Mouse (Mus musculus): Measurements from ENCODE around the gene Spem1. TPM values are rescaled to one million over a fixed set of nuclear protein-coding genes. Genes with fewer than 3 reads are reported as not detected.

The Spem1 gene
- polyA plus RNA-seq (2015; fragmentation: Nextera tagmentation; extraction: Ambion mirVana), result not detected in 2 replicates

GRCm38 (mm10) chr11:69822080-69822479 lies at the start of gene Spem1:
Gene Spem1 (minus strand): TSS chr11:69822180.

DNA sequence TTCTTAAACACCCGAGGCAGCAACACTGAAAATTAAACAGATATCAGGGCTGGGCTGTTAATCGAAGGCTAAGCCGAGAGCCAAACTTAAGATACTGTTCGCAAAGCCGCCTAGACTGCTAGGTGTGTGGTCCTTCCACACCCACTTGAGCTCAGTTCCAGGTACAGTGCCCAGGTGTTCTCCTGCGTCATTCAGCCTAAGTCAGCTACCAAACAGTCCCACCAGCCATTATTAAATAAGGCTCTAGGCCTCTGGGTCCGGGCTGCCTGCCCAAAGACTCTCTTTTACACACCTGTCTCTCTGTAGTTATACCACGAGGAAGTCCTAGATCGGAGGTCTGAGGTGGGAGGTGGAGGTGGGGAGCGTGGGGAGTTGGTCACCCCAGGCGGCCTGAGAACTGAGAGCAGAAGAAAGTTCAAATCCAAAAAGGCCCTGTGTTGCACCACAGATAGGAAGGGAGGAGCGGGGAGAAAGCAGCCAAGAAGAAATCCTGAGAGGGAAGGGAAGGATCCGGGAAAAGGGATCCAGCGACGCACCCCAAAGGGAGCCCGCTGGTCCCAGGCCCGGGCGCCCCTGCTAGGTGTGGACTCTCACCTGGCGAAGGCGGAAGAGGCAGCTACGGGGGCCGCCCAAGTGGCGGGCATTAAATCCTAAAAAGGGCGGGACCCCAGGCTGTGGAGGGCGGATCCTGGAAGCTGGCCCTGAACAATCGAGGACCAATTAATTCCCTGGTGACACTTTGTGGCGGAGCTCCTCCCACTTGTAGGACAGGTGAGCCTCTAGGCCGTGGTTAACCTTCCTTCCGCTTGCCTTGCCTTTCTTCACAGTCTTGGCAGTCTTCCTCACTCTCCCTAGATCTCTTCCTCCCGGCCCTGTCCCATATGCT lies 36.4 kb upstream of the Spem1 start, which contains the start of gene Tnk1:
Tnk1 (minus strand) TSS at position 618 of the 886 bp plus-strand sequence.

DNA sequence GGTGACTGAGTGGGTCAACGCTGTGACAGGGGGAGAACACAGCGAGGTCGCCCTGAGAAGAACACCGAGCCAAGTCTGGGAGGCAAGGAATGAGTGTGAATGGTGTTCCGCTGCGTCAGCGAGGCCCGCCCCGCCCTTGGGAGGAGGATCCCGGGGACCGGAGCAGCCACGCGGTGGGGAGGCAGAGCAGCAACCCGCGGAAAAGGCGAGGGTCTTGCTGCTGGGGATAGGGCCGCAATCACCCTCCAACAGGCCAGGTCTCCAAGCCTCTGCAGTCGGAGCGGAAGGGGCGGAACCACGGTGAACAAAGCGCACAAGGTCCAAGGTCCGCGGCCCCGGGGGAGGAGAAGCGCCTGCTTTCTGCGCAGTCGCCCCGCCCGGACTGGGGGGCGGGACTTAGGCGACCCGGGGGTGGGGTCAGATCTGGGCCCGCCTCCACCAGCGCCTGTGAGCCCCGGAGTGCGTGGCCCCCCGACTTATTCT lies 24.3 kb upstream of the Spem1 start, which contains the start of gene Plscr3:
Plscr3 (plus strand) TSS at position 179 of the 483 bp plus-strand sequence.

DNA sequence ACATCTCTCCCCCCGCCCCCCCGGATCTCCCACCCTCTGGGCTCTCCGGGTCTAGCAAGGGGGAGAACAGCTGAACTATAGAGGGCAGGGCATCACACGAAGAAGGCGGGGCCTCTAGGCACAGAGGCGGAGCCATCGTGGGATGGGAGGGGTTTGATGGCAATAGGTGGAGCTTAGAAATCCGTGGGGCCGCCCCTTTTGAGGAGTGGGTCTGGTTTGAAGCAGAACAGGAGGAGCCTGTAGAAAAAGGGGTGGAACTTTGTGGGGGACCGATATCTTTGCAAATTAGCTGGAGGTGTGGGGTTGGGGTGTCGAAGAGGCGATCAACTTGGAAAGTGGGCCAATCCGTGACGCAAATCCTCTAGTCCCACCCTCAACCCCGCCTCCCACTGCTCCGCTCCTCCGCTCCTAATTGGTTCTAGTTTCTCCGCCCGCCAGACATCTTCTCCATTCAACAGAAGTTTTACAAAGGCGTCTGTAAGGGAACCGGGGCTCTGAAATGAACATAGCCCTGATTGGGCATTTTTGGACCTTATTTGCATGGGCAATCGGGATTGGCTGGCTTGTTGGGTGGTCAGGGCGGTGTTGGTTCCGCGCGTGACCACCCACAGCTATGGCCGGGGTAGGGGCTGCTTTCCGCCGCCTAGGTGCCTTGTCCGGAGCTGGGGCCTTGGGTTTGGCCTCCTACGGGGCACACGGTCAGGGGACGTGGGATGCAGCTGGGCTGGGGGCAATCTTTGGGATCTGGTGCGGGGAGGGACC lies 16.2 kb upstream of the Spem1 start, which contains the start of gene Tmem256:
Tmem256 (plus strand) TSS at position 563 of the 762 bp plus-strand sequence.

DNA sequence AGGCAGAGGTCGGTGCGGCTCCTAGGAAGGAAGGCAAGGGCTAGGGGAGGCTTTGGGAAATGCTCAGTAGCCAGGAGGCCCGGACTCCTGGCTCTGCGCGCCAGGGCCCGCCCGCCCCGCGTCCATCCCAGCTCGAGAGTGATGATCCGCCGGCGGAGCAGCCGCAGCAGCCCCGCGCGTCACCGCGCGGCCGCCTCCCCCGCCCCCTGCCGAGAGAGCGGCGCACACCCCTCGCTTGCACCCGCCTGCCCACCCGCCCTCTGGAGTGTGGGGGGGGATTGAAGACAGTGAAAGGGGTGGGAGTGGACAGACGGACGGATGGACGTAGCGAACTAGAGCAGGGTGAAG lies 15.6 kb upstream of the Spem1 start, which contains the start of gene Nlgn2:
Nlgn2 (minus strand) TSS at position 181 of the 348 bp plus-strand sequence.

GRCm38 (mm10) chr11:69818365-69818764 lies 3.6 kb downstream of the Spem1 start, which contains the start of gene Spem2:
Gene Spem2 (minus strand): TSS chr11:69818465.

GRCm38 (mm10) chr11:69815155-69815554 lies 6.8 kb downstream of the Spem1 start, which contains the start of gene Gm39566:
Gene Gm39566 (minus strand): TSS chr11:69815298.

GRCm38 (mm10) chr11:69804972-69805909 lies 16.7 kb downstream of the Spem1 start, which contains the start of gene Tmem102:
Gene Tmem102 (minus strand): TSS chr11:69805624.

DNA sequence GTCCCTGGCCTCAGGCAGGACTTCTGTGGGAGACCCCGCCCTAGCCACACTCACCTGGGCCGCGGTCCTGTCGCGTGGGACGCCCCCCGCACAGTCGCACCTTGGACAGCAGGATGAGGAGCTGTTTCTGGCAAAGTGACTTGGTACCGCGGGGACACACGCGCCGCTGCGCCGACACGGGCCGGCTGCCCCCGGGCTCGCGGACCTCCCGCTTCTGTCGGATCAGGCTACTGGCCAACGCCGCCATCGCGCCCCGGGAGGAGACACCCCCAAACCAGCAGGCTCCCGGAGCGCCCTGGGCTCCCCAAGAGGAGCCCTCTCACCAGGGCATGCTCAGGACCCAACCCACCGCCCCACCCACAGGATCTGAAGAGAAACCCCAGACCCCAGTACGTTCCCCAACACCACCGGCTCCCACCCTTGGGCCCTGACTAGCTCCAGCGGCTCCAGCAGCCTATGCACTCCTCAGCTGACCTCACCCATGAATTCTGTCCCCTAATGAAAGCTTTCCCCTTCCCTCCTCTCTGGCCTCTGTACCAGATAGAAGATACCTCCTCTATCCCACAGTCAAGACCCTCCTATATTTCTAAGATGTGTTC lies 20.5 kb downstream of the Spem1 start, which contains the start of gene Fgf11:
Fgf11 (minus strand) TSS at position 479 of the 599 bp plus-strand sequence.

DNA sequence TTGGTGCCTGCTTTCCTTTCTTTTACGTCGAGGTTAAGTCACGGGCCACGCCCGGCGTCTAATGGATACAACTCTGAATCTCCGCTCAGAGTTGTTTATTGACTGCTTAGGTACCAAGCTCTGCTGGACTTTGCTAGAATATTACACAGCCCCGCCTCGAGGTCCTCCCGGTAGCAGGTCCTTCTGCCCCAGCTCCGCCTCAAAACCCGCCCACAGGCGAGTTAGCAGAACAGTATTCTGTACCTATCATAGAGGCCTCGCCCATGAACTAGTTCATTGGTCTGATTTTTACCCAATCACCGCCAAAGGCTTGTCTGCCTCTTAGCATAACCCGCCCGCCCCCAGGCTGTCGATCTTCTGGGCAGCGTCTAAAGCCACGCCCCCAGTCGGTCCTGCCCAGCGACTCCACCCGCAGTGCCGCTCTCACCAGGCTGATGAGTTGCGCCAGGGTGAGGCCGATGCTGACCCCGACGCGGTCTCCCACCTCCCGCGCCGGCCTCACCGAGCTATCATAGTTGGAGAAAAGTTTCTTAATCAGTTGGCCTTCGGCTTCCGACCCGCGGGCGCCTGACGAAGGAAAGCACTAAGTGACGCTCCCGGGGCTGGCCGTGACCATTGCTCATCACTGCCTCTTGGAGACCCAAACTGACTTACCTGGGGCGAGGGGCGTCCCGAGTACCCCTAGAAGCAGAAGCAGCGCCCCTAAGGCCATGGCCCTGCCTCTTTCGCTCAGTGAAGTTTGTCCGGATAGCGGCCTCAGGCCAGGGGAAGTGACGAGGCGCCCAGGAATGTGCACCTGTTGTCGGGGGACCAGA lies 26.6 kb downstream of the Spem1 start, which contains the start of gene Chrnb1:
Chrnb1 (minus strand) TSS at position 776 of the 815 bp plus-strand sequence.

Other genes starting within 250 kb of the Spem1 start
- gene Wrap53, start 241.9 kb downstream of the Spem1 start, polyA plus RNA-seq (2015; fragmentation: Nextera tagmentation; extraction: Ambion mirVana), result 10.6 and 11.8 TPM in 2 replicates
- gene Trp53, start 241.8 kb downstream of the Spem1 start, polyA plus RNA-seq (2015; fragmentation: Nextera tagmentation; extraction: Ambion mirVana), result 50.4 and 67.8 TPM in 2 replicates
- 25.4 and 32.3 TPM in 2 replicates for gene Atp1b2, start 216.2 kb downstream of the Spem1 start, polyA plus RNA-seq (2015; fragmentation: Nextera tagmentation; extraction: Ambion mirVana)
- 0.14 TPM in 1 of 2 replicates, not detected in the other for gene Shbg, start 204.3 kb downstream of the Spem1 start, polyA plus RNA-seq (2015; fragmentation: Nextera tagmentation; extraction: Ambion mirVana)
- 41.0 and 44.3 TPM in 2 replicates for gene Sat2, start 200.2 kb downstream of the Spem1 start, polyA plus RNA-seq (2015; fragmentation: Nextera tagmentation; extraction: Ambion mirVana)
- 17.0 and 23.2 TPM in 2 replicates for gene Fxr2, start 189.2 kb downstream of the Spem1 start, polyA plus RNA-seq (2015; fragmentation: Nextera tagmentation; extraction: Ambion mirVana)
- not detected in 2 replicates for gene Sox15, start 166.9 kb downstream of the Spem1 start, polyA plus RNA-seq (2015; fragmentation: Nextera tagmentation; extraction: Ambion mirVana)
- gene Mpdu1, start 159.5 kb downstream of the Spem1 start, polyA plus RNA-seq (2015; fragmentation: Nextera tagmentation; extraction: Ambion mirVana), result 75.5 and 97.1 TPM in 2 replicates
- 34.5 TPM in 2 replicates for gene Cd68, start 156.0 kb downstream of the Spem1 start, polyA plus RNA-seq (2015; fragmentation: Nextera tagmentation; extraction: Ambion mirVana)
- 393 and 466 TPM in 2 replicates for gene Eif4a1, start 149.8 kb downstream of the Spem1 start, polyA plus RNA-seq (2015; fragmentation: Nextera tagmentation; extraction: Ambion mirVana)
- 46.6 and 53.5 TPM in 2 replicates for gene Senp3, start 140.1 kb downstream of the Spem1 start, polyA plus RNA-seq (2015; fragmentation: Nextera tagmentation; extraction: Ambion mirVana)
- gene Tnfsf13, start 136.4 kb downstream of the Spem1 start, polyA plus RNA-seq (2015; fragmentation: Nextera tagmentation; extraction: Ambion mirVana), result 0.80 TPM in 2 replicates
- 17.7 and 26.1 TPM in 2 replicates for gene Tnfsf12, start 126.3 kb downstream of the Spem1 start, polyA plus RNA-seq (2015; fragmentation: Nextera tagmentation; extraction: Ambion mirVana)
- gene Tnfsfm13, start 126.1 kb downstream of the Spem1 start, polyA plus RNA-seq (2015; fragmentation: Nextera tagmentation; extraction: Ambion mirVana), result 9.2 and 12.7 TPM in 2 replicates
- 18.7 and 21.8 TPM in 2 replicates for gene Polr2a, start 63.5 kb downstream of the Spem1 start, polyA plus RNA-seq (2015; fragmentation: Nextera tagmentation; extraction: Ambion mirVana)
- gene Slc35g3, start 60.2 kb downstream of the Spem1 start, polyA plus RNA-seq (2015; fragmentation: Nextera tagmentation; extraction: Ambion mirVana), result 0.22 TPM in 1 of 2 replicates, not detected in the other
- 3.7 and 4.4 TPM in 2 replicates for gene Zbtb4, start 56.3 kb downstream of the Spem1 start, polyA plus RNA-seq (2015; fragmentation: Nextera tagmentation; extraction: Ambion mirVana)
- gene Chrnb1, start 26.2 kb downstream of the Spem1 start, polyA plus RNA-seq (2015; fragmentation: Nextera tagmentation; extraction: Ambion mirVana), result 1.9 and 2.8 TPM in 2 replicates
- gene Fgf11, start 20.3 kb downstream of the Spem1 start, polyA plus RNA-seq (2015; fragmentation: Nextera tagmentation; extraction: Ambion mirVana), result 0.91 and 0.92 TPM in 2 replicates
- gene Tmem102, start 16.6 kb downstream of the Spem1 start, polyA plus RNA-seq (2015; fragmentation: Nextera tagmentation; extraction: Ambion mirVana), result 1.4 and 1.8 TPM in 2 replicates
- not detected in 2 replicates for gene Gm39566, start 6.9 kb downstream of the Spem1 start, polyA plus RNA-seq (2015; fragmentation: Nextera tagmentation; extraction: Ambion mirVana)
- not detected in 2 replicates for gene Spem2, start 3.7 kb downstream of the Spem1 start, polyA plus RNA-seq (2015; fragmentation: Nextera tagmentation; extraction: Ambion mirVana)
- 3.1 and 4.3 TPM in 2 replicates for gene Nlgn2, start 15.6 kb upstream of the Spem1 start, polyA plus RNA-seq (2015; fragmentation: Nextera tagmentation; extraction: Ambion mirVana)
- gene Tmem256, start 16.3 kb upstream of the Spem1 start, polyA plus RNA-seq (2015; fragmentation: Nextera tagmentation; extraction: Ambion mirVana), result 479 and 845 TPM in 2 replicates
- gene Plscr3, start 24.2 kb upstream of the Spem1 start, polyA plus RNA-seq (2015; fragmentation: Nextera tagmentation; extraction: Ambion mirVana), result 74.4 and 74.8 TPM in 2 replicates
- gene Tnk1, start 36.5 kb upstream of the Spem1 start, polyA plus RNA-seq (2015; fragmentation: Nextera tagmentation; extraction: Ambion mirVana), result 0.19 and 0.47 TPM in 2 replicates
- not detected in 2 replicates for gene Tmem95, start 55.8 kb upstream of the Spem1 start, polyA plus RNA-seq (2015; fragmentation: Nextera tagmentation; extraction: Ambion mirVana)
- 4.1 and 5.2 TPM in 2 replicates for gene Kctd11, start 59.2 kb upstream of the Spem1 start, polyA plus RNA-seq (2015; fragmentation: Nextera tagmentation; extraction: Ambion mirVana)
- gene Acap1, start 73.4 kb upstream of the Spem1 start, polyA plus RNA-seq (2015; fragmentation: Nextera tagmentation; extraction: Ambion mirVana), result 0.73 and 0.76 TPM in 2 replicates
- 4.3 TPM in 2 replicates for gene 2810408A11Rik, start 78.8 kb upstream of the Spem1 start, polyA plus RNA-seq (2015; fragmentation: Nextera tagmentation; extraction: Ambion mirVana)
- gene Neurl4, start 78.9 kb upstream of the Spem1 start, polyA plus RNA-seq (2015; fragmentation: Nextera tagmentation; extraction: Ambion mirVana), result 3.7 and 4.1 TPM in 2 replicates
- gene Gps2, start 91.7 kb upstream of the Spem1 start, polyA plus RNA-seq (2015; fragmentation: Nextera tagmentation; extraction: Ambion mirVana), result 48.8 and 63.0 TPM in 2 replicates
- 749 and 924 TPM in 2 replicates for gene Eif5a, start 99.8 kb upstream of the Spem1 start, polyA plus RNA-seq (2015; fragmentation: Nextera tagmentation; extraction: Ambion mirVana)
- gene Ybx2, start 113.6 kb upstream of the Spem1 start, polyA plus RNA-seq (2015; fragmentation: Nextera tagmentation; extraction: Ambion mirVana), result 0.27 and 0.40 TPM in 2 replicates
- 5.2 and 7.1 TPM in 2 replicates for gene Slc2a4, start 126.0 kb upstream of the Spem1 start, polyA plus RNA-seq (2015; fragmentation: Nextera tagmentation; extraction: Ambion mirVana)
- 4.0 and 8.7 TPM in 2 replicates for gene Cldn7, start 142.6 kb upstream of the Spem1 start, polyA plus RNA-seq (2015; fragmentation: Nextera tagmentation; extraction: Ambion mirVana)
- gene Ctdnep1, start 159.0 kb upstream of the Spem1 start, polyA plus RNA-seq (2015; fragmentation: Nextera tagmentation; extraction: Ambion mirVana), result 17.2 and 21.6 TPM in 2 replicates
- 104 and 109 TPM in 2 replicates for gene Elp5, start 160.3 kb upstream of the Spem1 start, polyA plus RNA-seq (2015; fragmentation: Nextera tagmentation; extraction: Ambion mirVana)
- gene Gabarap, start 169.0 kb upstream of the Spem1 start, polyA plus RNA-seq (2015; fragmentation: Nextera tagmentation; extraction: Ambion mirVana), result 665 and 705 TPM in 2 replicates
- gene Phf23, start 173.6 kb upstream of the Spem1 start, polyA plus RNA-seq (2015; fragmentation: Nextera tagmentation; extraction: Ambion mirVana), result 39.5 and 47.3 TPM in 2 replicates
- 14.5 and 17.4 TPM in 2 replicates for gene Dvl2, start 178.4 kb upstream of the Spem1 start, polyA plus RNA-seq (2015; fragmentation: Nextera tagmentation; extraction: Ambion mirVana)
- gene Acadvl, start 193.2 kb upstream of the Spem1 start, polyA plus RNA-seq (2015; fragmentation: Nextera tagmentation; extraction: Ambion mirVana), result 103 and 150 TPM in 2 replicates
- 5.0 and 5.4 TPM in 2 replicates for gene Dlg4, start 194.8 kb upstream of the Spem1 start, polyA plus RNA-seq (2015; fragmentation: Nextera tagmentation; extraction: Ambion mirVana)
- 10.5 and 12.1 TPM in 2 replicates for gene Asgr1, start 231.9 kb upstream of the Spem1 start, polyA plus RNA-seq (2015; fragmentation: Nextera tagmentation; extraction: Ambion mirVana)